Mouse (Mus musculus) heart, adult 2 months (tissue): ENCODE measurements around the gene Krt26.

Experiments
- CTCF ChIP-seq: fragments of 200-600 bp; IDR thresholded peaks from 2 replicates; pipeline ENCODE4 v1.8.1; 2022; ENCODE audit warnings: antibody characterized with exemption, mild to moderate bottlenecking, moderate library complexity
- POLR2A ChIP-seq: fragments of 200-500 bp; IDR thresholded peaks from 2 replicates; pipeline ENCODE4 v1.6.1; 2011; ENCODE audit warnings: mild to moderate bottlenecking, low read depth, low read length, control low read depth; ENCODE audit not compliant: insufficient read depth

- TF ChIP-seq POLR2A (no peak), CTCF (no peak)
Measured at GRCm38 (mm10) chr11:99319127-99319526, 18.6 kb downstream of the Krt26 start.
